Mouse (Mus musculus): ENCODE results near the gene Iqgap2. TPM values are rescaled to one million over a fixed set of nuclear protein-coding genes. Genes with fewer than 3 reads are reported as not detected.

Gene Iqgap2
- polyA plus RNA-seq, 1 experiment from 2014 or later = 3.8 TPM

DNA sequence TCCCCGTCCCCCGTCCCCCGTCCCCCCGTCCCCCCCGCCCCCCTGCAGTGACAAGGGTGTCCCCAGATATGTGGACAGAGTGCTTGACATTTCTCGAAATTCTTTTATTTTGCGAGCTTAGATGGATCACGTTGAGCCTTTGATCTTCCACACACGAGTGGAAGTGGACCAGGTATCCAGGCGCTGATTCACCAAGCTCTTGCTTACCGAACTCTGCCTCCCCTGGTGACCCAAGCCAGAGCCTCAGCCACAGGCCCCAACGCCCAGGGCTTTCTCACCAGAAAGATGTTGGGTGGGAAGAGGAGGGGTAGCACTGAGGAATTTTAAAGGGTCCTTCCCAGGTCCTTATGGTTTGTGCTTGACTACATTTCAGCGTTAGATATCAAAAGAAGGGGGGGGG is 272.9 kb downstream of the Iqgap2 start:
- ATAC-seq (ENCODE audit: low FRiP score) = peak; percentile 17; the same call in 1 of the 2 replicates
- Histone ChIP-seq H3K27me3 (ENCODE audit: control insufficient read depth, insufficient read depth, low read length) (no peaks in the 10 kb centered on the region), H3K9ac (peak overlapping the region; percentile 81), H3K36me3 (replicated peaks; ENCODE audit: control insufficient read depth, insufficient read depth) (no peaks in the 10 kb centered on the region), H3K4me3 (replicated peaks; ENCODE audit: low read length) (peak overlapping the region; percentile 65), H3K27ac (no peak overlapping the region), H3K4me1 (replicated peaks; ENCODE audit: control insufficient read depth, insufficient read depth, low read length) (peaks cover 25% of the 10 kb centered on the region; the same call in 1 of the 2 replicates), H3K9me3 (ENCODE audit: control insufficient read depth, low read length) (no peaks in the 10 kb centered on the region), H3K4me2 (replicated peaks) (peak overlapping the region; percentile 59)
- 6% methylated on average over 13 of the region's 13 CpGs for WGBS
- DNase-seq (ENCODE audit: low spot score) = no peak

DNA sequence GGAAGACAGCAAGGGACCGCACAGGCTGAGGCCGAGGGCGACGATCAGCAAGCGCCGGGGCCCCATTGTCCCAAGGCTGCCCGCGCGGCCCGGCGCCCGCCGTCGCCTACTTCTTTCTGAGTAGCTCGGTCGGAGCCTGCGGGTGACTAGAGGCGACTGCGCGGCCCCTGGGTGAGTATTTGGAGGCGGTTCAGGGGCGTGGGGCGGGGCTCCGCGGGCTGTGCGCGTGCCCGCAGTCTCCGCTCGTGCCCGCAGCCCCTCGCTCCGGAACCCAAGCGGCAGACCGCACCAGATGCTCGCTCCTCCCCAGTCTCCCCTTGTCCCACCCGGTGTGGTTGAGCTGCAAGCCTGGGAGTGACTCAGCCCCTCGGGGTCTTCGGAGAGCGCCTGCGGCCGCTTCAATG is 273.4 kb downstream of the Iqgap2 start, which contains the start of gene F2r:
F2r (minus strand) TSS at position 179 of the 404 bp plus-strand sequence.
- H3K9ac ChIP-seq = peak within 1 kb of the TSS; percentile 81
- H3K4me2 ChIP-seq (replicated peaks) = peak within 1 kb of the TSS; percentile 59
- WGBS = 0% methylated on average over 40 of the region's 42 CpGs
- peak; percentile 93 for ATAC-seq (ENCODE audit: low FRiP score)
- no peaks in the 10 kb centered on the region for H3K27me3 ChIP-seq (ENCODE audit: control insufficient read depth, insufficient read depth, low read length)
- H3K27ac ChIP-seq = peak within 1 kb of the TSS; percentile 26; the same call in 1 of the 2 replicates
- no peaks in the 10 kb centered on the region for H3K9me3 ChIP-seq (ENCODE audit: control insufficient read depth, low read length)
- H3K4me3 ChIP-seq (replicated peaks; ENCODE audit: low read length) = peak within 1 kb of the TSS; percentile 65
- peaks cover 25% of the 10 kb centered on the region; the same call in 1 of the 2 replicates for H3K4me1 ChIP-seq (replicated peaks; ENCODE audit: control insufficient read depth, insufficient read depth, low read length)
- peak; percentile 83 for DNase-seq (ENCODE audit: low spot score)
- no peaks in the 10 kb centered on the region for H3K36me3 ChIP-seq (replicated peaks; ENCODE audit: control insufficient read depth, insufficient read depth)

DNA sequence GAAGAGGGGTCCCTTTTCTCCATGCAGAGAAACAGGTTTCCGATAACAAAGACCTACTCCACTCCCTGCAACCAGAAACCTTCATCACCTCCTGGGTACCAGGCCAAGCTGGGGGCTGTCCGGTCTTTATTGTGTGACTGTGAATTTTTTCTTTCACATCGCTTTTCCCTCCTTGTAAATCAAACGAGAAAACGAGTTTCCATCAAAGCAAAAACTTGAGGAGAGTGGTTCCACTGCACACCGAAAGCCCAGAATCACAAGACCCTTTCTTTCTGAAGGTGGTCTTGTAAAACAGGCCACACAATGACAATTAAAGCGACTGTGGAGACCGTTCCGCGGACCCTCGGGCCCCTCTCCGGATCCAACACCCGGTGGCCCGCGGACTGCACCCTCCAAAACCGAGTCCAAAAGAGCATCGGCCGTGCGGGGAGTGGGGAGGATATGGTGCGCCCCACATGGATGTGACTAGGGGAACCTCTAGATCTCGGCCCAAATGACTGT is 274.0 kb downstream of the Iqgap2 start:
- DNase-seq (ENCODE audit: low spot score) = peak; percentile 39
- Histone ChIP-seq H3K9me3 (ENCODE audit: control insufficient read depth, low read length) (no peaks in the 10 kb centered on the region), H3K4me3 (replicated peaks; ENCODE audit: low read length) (peak overlapping the region; percentile 65), H3K9ac (peak overlapping the region; percentile 81), H3K27me3 (ENCODE audit: control insufficient read depth, insufficient read depth, low read length) (no peaks in the 10 kb centered on the region), H3K36me3 (replicated peaks; ENCODE audit: control insufficient read depth, insufficient read depth) (no peaks in the 10 kb centered on the region), H3K27ac (peak overlapping the region; percentile 26; the same call in 1 of the 2 replicates), H3K4me1 (replicated peaks; ENCODE audit: control insufficient read depth, insufficient read depth, low read length) (peaks cover 25% of the 10 kb centered on the region; the same call in 1 of the 2 replicates), H3K4me2 (replicated peaks) (peak overlapping the region; percentile 59)
- under 1% methylated on average over 21 of the region's 21 CpGs for WGBS
- peak; percentile 64 for ATAC-seq (ENCODE audit: low FRiP score)

DNA sequence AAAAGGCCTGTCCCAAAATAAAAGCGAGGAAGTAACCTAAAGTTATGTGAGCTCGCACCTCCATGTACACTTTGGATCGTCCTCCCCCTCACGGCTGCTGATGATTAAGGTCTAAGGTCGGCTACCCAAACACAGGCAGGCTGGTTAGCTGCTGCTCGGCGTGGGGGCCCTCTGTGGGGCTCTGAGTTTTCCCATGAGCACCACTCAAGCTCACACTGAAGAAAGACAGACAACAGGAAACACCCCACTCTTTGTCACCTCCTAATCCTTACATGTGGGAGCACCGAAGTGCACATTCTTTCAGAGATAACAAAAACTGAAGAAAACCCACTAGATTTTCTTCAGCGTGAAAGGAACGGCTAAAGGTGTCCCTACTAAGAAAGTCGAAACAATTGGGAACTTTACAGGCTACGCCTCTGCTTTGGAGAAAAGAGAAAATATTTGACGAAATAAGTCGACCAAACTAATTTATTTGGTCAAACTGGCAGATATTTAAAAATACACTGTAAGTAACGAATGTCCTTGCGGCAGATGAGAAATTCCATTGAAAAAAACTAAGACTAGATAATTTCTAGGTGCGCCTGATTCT is 274.5 kb downstream of the Iqgap2 start:
- no peaks in the 10 kb centered on the region for H3K9me3 ChIP-seq (ENCODE audit: control insufficient read depth, low read length)
- ATAC-seq (ENCODE audit: low FRiP score) (no peak), DNase-seq (ENCODE audit: low spot score) (no peak)
- peak overlapping the region; percentile 81 for H3K9ac ChIP-seq
- H3K4me1 ChIP-seq (replicated peaks; ENCODE audit: control insufficient read depth, insufficient read depth, low read length) = peaks cover 25% of the 10 kb centered on the region; the same call in 1 of the 2 replicates
- no peaks in the 10 kb centered on the region for H3K27me3 ChIP-seq (ENCODE audit: control insufficient read depth, insufficient read depth, low read length)
- H3K4me2 ChIP-seq (replicated peaks) = peak overlapping the region; percentile 59
- H3K36me3 ChIP-seq (replicated peaks; ENCODE audit: control insufficient read depth, insufficient read depth) = 0 out of 2 replicates have a peak, but pooled peaks cover 2% of the 10 kb centered on the region
- no peak overlapping the region for H3K27ac ChIP-seq
- WGBS = 10% methylated on average over 17 of the region's 17 CpGs
- H3K4me3 ChIP-seq (replicated peaks; ENCODE audit: low read length) = peak overlapping the region; percentile 65

DNA sequence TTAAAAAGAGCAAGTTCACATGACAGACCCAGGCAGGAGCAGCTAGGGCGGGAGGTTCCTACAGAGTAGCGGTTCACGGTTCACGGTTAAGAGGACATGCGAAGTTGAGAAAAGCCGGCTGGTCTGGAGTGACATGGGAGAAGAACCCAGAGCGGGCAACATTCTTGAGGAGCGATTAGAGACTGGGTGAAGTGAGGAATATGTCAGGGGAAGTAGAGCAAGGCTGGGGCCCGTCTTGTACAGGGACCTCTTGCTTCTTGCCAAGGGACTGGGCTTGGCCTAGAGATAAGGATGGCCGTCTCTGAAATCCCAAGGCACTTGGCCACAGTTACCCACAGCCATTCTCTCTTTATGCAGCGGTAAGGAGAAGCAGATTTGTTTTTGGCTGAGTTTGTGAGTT is 275.2 kb downstream of the Iqgap2 start:
- Histone ChIP-seq H3K4me2 (replicated peaks) (peak overlapping the region; percentile 59), H3K9ac (peak overlapping the region; percentile 81), H3K9me3 (ENCODE audit: control insufficient read depth, low read length) (no peaks in the 10 kb centered on the region), H3K4me1 (replicated peaks; ENCODE audit: control insufficient read depth, insufficient read depth, low read length) (peaks cover 25% of the 10 kb centered on the region; the same call in 1 of the 2 replicates), H3K27me3 (ENCODE audit: control insufficient read depth, insufficient read depth, low read length) (no peaks in the 10 kb centered on the region), H3K27ac (no peak overlapping the region), H3K4me3 (replicated peaks; ENCODE audit: low read length) (peak overlapping the region; percentile 65), H3K36me3 (replicated peaks; ENCODE audit: control insufficient read depth, insufficient read depth) (peaks cover 7% of the 10 kb centered on the region; the same call in 1 of the 2 replicates)
- DNase-seq (ENCODE audit: low spot score) (no peak), ATAC-seq (ENCODE audit: low FRiP score) (no peak)
- WGBS = 63% methylated on average over 11 of the region's 11 CpGs

DNA sequence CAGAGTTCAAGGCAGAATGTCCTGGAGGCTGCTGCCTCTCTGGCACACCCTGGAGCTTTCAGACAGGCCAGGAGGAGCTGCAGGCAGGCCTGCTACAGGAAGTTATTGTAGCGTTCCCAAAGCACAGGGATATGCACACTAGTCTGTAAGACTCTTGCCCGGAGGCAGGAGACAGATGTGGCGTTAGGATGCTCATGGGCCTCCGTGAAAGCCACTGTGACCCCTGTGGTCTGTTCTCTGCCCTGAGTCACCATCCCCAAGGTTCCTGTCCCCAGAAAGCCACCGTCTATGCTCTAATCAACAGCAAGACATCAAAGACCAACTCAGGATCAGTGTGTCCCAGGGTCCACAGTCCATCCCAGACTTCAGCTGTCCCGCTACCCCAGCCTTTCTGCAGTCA is 277.0 kb downstream of the Iqgap2 start:
- Histone ChIP-seq H3K4me2 (replicated peaks) (no peak overlapping the region), H3K4me1 (replicated peaks; ENCODE audit: control insufficient read depth, insufficient read depth, low read length) (peaks cover 25% of the 10 kb centered on the region; the same call in 1 of the 2 replicates), H3K4me3 (replicated peaks; ENCODE audit: low read length) (no peak overlapping the region), H3K9me3 (ENCODE audit: control insufficient read depth, low read length) (no peaks in the 10 kb centered on the region), H3K27ac (no peak overlapping the region), H3K36me3 (replicated peaks; ENCODE audit: control insufficient read depth, insufficient read depth) (peaks cover 7% of the 10 kb centered on the region; the same call in 1 of the 2 replicates), H3K9ac (0 out of 2 replicates have a peak overlapping the region, but pooled peaks have one; percentile 14), H3K27me3 (ENCODE audit: control insufficient read depth, insufficient read depth, low read length) (no peaks in the 10 kb centered on the region)
- WGBS = 71% methylated on average over 6 of the region's 6 CpGs
- ATAC-seq (ENCODE audit: low FRiP score) (no peak), DNase-seq (ENCODE audit: low spot score) (no peak)

DNA sequence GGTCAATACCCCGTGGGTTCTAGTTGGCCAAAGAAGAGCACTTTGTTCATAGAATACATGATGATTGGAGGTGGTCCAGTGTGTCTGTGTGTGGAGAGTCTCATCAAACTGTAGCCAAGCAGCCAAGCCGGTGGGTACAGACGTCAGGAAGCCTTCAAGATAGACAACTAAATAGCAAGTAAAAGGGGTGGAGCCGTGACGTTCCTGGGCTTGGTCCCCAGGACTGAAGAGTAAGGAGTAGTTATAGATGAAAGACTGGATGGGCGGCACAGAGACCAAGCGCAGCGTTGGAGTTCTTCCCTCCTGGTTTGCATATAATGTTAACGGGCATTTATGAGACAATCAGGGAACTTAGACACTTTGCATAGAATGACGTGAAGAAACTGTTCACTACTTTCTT is 279.5 kb downstream of the Iqgap2 start:
- ATAC-seq (ENCODE audit: low FRiP score) (no peak), DNase-seq (ENCODE audit: low spot score) (no peak)
- no peaks in the 10 kb centered on the region for H3K27me3 ChIP-seq (ENCODE audit: control insufficient read depth, insufficient read depth, low read length)
- H3K4me1 ChIP-seq (replicated peaks; ENCODE audit: control insufficient read depth, insufficient read depth, low read length) = peaks cover 25% of the 10 kb centered on the region; the same call in 1 of the 2 replicates
- H3K9ac ChIP-seq = no peak overlapping the region
- no peaks in the 10 kb centered on the region for H3K9me3 ChIP-seq (ENCODE audit: control insufficient read depth, low read length)
- no peak overlapping the region for H3K4me2 ChIP-seq (replicated peaks)
- H3K36me3 ChIP-seq (replicated peaks; ENCODE audit: control insufficient read depth, insufficient read depth) = peaks cover 7% of the 10 kb centered on the region; the same call in 1 of the 2 replicates
- no peak overlapping the region for H3K27ac ChIP-seq
- WGBS = 93% methylated on average over 10 of the region's 10 CpGs
- H3K4me3 ChIP-seq (replicated peaks; ENCODE audit: low read length) = no peak overlapping the region

DNA sequence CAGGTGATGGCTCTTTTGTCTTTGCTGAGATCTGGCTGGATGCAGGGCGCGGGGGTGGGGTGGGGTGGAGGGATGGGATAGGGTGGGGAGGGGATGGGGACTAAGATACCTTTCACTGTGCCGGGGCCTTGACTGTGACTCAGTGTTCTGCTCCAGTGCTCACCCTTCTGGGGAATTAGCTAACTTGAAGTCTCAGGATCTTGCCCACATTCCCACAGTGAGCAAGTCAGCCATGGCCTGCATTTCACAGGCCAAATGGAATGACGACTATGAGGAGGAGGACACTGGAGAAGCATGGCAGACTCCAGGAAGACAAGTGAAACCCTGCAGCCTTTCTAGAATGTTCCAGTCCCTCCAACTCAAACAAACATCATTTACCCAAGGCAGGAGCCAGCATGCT is 280.0 kb downstream of the Iqgap2 start:
- Histone ChIP-seq H3K27me3 (ENCODE audit: control insufficient read depth, insufficient read depth, low read length) (no peaks in the 10 kb centered on the region), H3K9ac (no peak overlapping the region), H3K36me3 (replicated peaks; ENCODE audit: control insufficient read depth, insufficient read depth) (peaks cover 7% of the 10 kb centered on the region; the same call in 1 of the 2 replicates), H3K9me3 (ENCODE audit: control insufficient read depth, low read length) (no peaks in the 10 kb centered on the region), H3K27ac (no peak overlapping the region), H3K4me3 (replicated peaks; ENCODE audit: low read length) (no peak overlapping the region), H3K4me2 (replicated peaks) (no peak overlapping the region), H3K4me1 (replicated peaks; ENCODE audit: control insufficient read depth, insufficient read depth, low read length) (peaks cover 20% of the 10 kb centered on the region; the same call in 1 of the 2 replicates)
- DNase-seq (ENCODE audit: low spot score) (no peak), ATAC-seq (ENCODE audit: low FRiP score) (no peak)
- WGBS = 86% methylated on average over 4 of the region's 4 CpGs

DNA sequence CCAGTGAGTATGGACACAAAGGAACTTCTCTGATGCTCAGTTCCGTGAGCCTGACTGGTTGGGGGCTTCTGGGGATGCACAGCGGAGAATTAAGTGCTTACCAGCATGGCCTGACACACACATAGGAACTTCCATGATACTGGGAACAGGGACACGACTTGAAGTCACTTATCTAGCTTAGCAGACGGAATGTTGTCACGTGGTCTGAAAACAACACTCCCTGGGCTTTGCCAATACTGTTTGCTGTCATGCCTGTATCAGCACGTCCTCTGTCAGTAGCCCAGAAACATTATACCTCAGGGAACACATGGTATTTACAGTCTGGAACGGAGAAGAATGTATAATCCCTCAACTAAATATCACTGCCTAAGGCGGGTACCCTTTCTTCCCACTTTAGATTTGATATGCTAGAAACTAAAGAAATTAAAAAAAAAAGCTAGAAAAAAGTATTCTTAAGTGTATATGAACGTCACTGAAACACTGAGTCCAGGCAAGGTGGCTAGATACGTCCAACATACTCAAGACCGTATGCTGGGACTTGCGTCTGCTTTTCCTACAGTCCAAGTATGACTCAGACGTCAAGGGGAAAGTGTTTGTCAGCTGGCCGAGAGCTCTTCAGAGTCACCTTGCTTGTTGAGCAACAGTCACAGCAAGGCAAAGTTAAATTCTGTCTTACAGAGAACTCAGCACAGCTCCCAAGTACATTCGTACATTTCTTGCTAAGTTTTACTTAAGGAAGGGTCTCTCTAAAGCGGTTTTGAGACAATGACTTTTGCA is 280.7 kb downstream of the Iqgap2 start:
- Histone ChIP-seq H3K27me3 (ENCODE audit: control insufficient read depth, insufficient read depth, low read length) (no peaks in the 10 kb centered on the region), H3K4me1 (replicated peaks; ENCODE audit: control insufficient read depth, insufficient read depth, low read length) (peaks cover 12% of the 10 kb centered on the region; the same call in 1 of the 2 replicates), H3K4me3 (replicated peaks; ENCODE audit: low read length) (no peak overlapping the region), H3K9me3 (ENCODE audit: control insufficient read depth, low read length) (no peaks in the 10 kb centered on the region), H3K36me3 (replicated peaks; ENCODE audit: control insufficient read depth, insufficient read depth) (peaks cover 7% of the 10 kb centered on the region; the same call in 1 of the 2 replicates), H3K4me2 (replicated peaks) (no peak overlapping the region), H3K27ac (no peak overlapping the region), H3K9ac (no peak overlapping the region)
- 89% methylated on average over 16 of the region's 16 CpGs for WGBS
- DNase-seq (ENCODE audit: low spot score) = no peak
- ATAC-seq (ENCODE audit: low FRiP score) = no peak
